Comparison of ENCODE assay signal across 9 mouse cellular contexts in genomic region chr4:41522788-41523187, GRCm38 (mm10). TPM values are rescaled to one million over a fixed set of nuclear protein-coding genes. Genes with fewer than 3 reads are reported as not detected.
DNase-seq lines count a peak whose midpoint lies in the region; ATAC-seq and TF ChIP-seq lines count a peak whose summit lies in the region.
"Had no signal": no experiment of that assay in that cellular context is flagged by ENCODE, and none has a peak within 500 bp of the region (broad histone marks: within the 10 kb centered on the region; RNA-seq: fewer than 3 reads in every experiment).

No protein-coding gene starts in this region.

- peak overlapping the region; percentile 37; the same call in 1 of the 2 replicates for H3K27ac ChIP-seq in forebrain, embryonic 12.5 days
- no peak overlapping the region for H3K27ac ChIP-seq in forebrain, embryonic 15.5 days (replicated peaks)
- H3K27ac ChIP-seq in liver, adult 2 months (replicated peaks; ENCODE audit: insufficient read depth, low read depth, low read length), result no peak overlapping the region
- H3K27ac ChIP-seq in liver, embryonic 11.5 days (ENCODE audit: low read depth, low read length), result no peak overlapping the region
- H3K27ac ChIP-seq: stomach, embryonic 15.5 days had no signal

- H3K27me3 ChIP-seq in forebrain, embryonic 12.5 days, result peaks cover 4% of the 10 kb centered on the region; the same call in 1 of the 2 replicates
- H3K27me3 ChIP-seq in forebrain, embryonic 15.5 days, result no peaks in the 10 kb centered on the region
- no peaks in the 10 kb centered on the region for H3K27me3 ChIP-seq in liver, adult 2 months (ENCODE audit: control insufficient read depth, insufficient read depth, low read length)
- no peaks in the 10 kb centered on the region for H3K27me3 ChIP-seq in liver, embryonic 11.5 days (replicated peaks; ENCODE audit: control insufficient read depth, insufficient read depth, low read length)

- no peak overlapping the region for H3K4me2 ChIP-seq in forebrain, embryonic 12.5 days
- no peak overlapping the region for H3K4me2 ChIP-seq in forebrain, embryonic 15.5 days (replicated peaks)
- H3K4me2 ChIP-seq in liver, embryonic 11.5 days, result no peak overlapping the region
- H3K4me2 ChIP-seq: stomach, embryonic 15.5 days had no signal

- TF ChIP-seq CTCF in liver, adult 2 months (IDR thresholded peaks at IDR 0.05; ENCODE audit: low read depth, low read length), result 0 out of 2 replicates have a peak, but pooled peaks have one; percentile 8

- TF ChIP-seq POLR2A in liver, adult 2 months (IDR thresholded peaks at IDR 0.05; ENCODE audit: extremely low read depth, insufficient read depth, low read length), result no peak

- ATAC-seq in forebrain, embryonic 12.5 days (ENCODE audit: low FRiP score), result no peak
- ATAC-seq in forebrain, embryonic 15.5 days (replicated peaks), result no peak
- no peak for ATAC-seq in liver, embryonic 11.5 days (replicated peaks; ENCODE audit: low FRiP score)

- H3K79me2 ChIP-seq in liver, adult 2 months (ENCODE audit: control insufficient read depth, insufficient read depth, low read length), result no peaks in the 10 kb centered on the region

- WGBS in forebrain, embryonic 12.5 days, result 42% methylated on average over 5 of the region's 5 CpGs
- 50% methylated on average over 5 of the region's 5 CpGs for WGBS in forebrain, embryonic 15.5 days
- 57% methylated on average over 5 of the region's 5 CpGs for WGBS in liver, adult 2 months
- WGBS in liver, embryonic 11.5 days, result 38% methylated on average over 5 of the region's 5 CpGs

- peak; percentile 53 for DNase-seq in liver, adult 2 months (ENCODE audit: extremely low read depth, low read depth, low spot score)
- DNase-seq in liver, embryonic 11.5 days (ENCODE audit: low spot score), result no peak
- DNase-seq in c-Kit-positive CD71-positive TER-119-negative erythroid progenitor cells, embryonic 14.5 days (ENCODE audit: low read depth), result peak; percentile 40
- peak; percentile 54 to 73 for DNase-seq in kidney, postnatal 36 days
- DNase-seq in skeletal muscle tissue, adult 2 months (ENCODE audit: low read depth, low spot score), result peak; percentile 44
- DNase-seq in ovary, adult 18-20 months (ENCODE audit: low spot score), result no peak

- H3K9me3 ChIP-seq in forebrain, embryonic 12.5 days, result no peaks in the 10 kb centered on the region
- H3K9me3 ChIP-seq in forebrain, embryonic 15.5 days, result no peaks in the 10 kb centered on the region
- no peaks in the 10 kb centered on the region for H3K9me3 ChIP-seq in liver, embryonic 11.5 days (ENCODE audit: control insufficient read depth, low read length)
- H3K9me3 ChIP-seq: stomach, embryonic 15.5 days had no signal

- no peak overlapping the region for H3K9ac ChIP-seq in forebrain, embryonic 12.5 days
- no peak overlapping the region for H3K9ac ChIP-seq in forebrain, embryonic 15.5 days (replicated peaks)
- H3K9ac ChIP-seq in liver, adult 2 months (ENCODE audit: low read depth, low read length), result no peak overlapping the region
- H3K9ac ChIP-seq in liver, embryonic 11.5 days (ENCODE audit: low read depth, low read length), result no peak overlapping the region
- H3K9ac ChIP-seq: stomach, embryonic 15.5 days had no signal

- peaks cover 31% of the 10 kb centered on the region for H3K4me1 ChIP-seq in forebrain, embryonic 12.5 days
- peaks cover 22% of the 10 kb centered on the region for H3K4me1 ChIP-seq in forebrain, embryonic 15.5 days
- peaks cover 4% of the 10 kb centered on the region; the same call in 1 of the 2 replicates for H3K4me1 ChIP-seq in liver, adult 2 months (ENCODE audit: control insufficient read depth, insufficient read depth, low read length)
- no peaks in the 10 kb centered on the region for H3K4me1 ChIP-seq in liver, embryonic 11.5 days (replicated peaks; ENCODE audit: control insufficient read depth, insufficient read depth, low read length)
- H3K4me1 ChIP-seq: stomach, embryonic 15.5 days had no signal

- no peak overlapping the region for H3K4me3 ChIP-seq in forebrain, embryonic 12.5 days (replicated peaks)
- H3K4me3 ChIP-seq in forebrain, embryonic 15.5 days, result no peak overlapping the region
- no peak overlapping the region for H3K4me3 ChIP-seq in liver, adult 2 months (ENCODE audit: insufficient read depth, low read depth, low read length)
- no peak overlapping the region for H3K4me3 ChIP-seq in liver, embryonic 11.5 days (ENCODE audit: low read depth, low read length)
- H3K4me3 ChIP-seq: stomach, embryonic 15.5 days had no signal

- H3K36me3 ChIP-seq in forebrain, embryonic 12.5 days (replicated peaks), result peaks cover 26% of the 10 kb centered on the region
- H3K36me3 ChIP-seq in forebrain, embryonic 15.5 days, result no peaks in the 10 kb centered on the region
- no peaks in the 10 kb centered on the region for H3K36me3 ChIP-seq in liver, adult 2 months (ENCODE audit: control insufficient read depth, insufficient read depth, low read length)
- no peaks in the 10 kb centered on the region for H3K36me3 ChIP-seq in liver, embryonic 11.5 days (ENCODE audit: control insufficient read depth, insufficient read depth, low read length)
- H3K36me3 ChIP-seq: stomach, embryonic 15.5 days had no signal

RNA-seq across cellular contexts. Expression of gene 1110017D15Rik, which starts 5.7 kb away (rescaled TPM):
- polyA plus RNA-seq in forebrain, embryonic 12.5 days (2016; fragmentation: Nextera tagmentation; extraction: Ambion mirVana), result 7.2 and 10.5 TPM in 2 replicates
- 9.4 and 15.7 TPM in 2 replicates for polyA plus RNA-seq in forebrain, embryonic 15.5 days (2015; fragmentation: Nextera tagmentation; extraction: Ambion mirVana)
- not detected in 2 replicates for total RNA-seq in liver, adult 2 months (2014; rRNA removed)
- 0.24 TPM in 1 of 2 replicates, not detected in the other for polyA plus RNA-seq in liver, adult 2 months (2012; rRNA removed)
- polyA plus RNA-seq in liver, embryonic 11.5 days (2014; fragmentation: Nextera tagmentation; extraction: Ambion mirVana), result 0.43 TPM in 1 of 2 replicates, not detected in the other

RNA-seq across cellular contexts. Expression of gene AI464131, which starts 19.9 kb away (rescaled TPM):
- 6.3 and 7.8 TPM in 2 replicates for polyA plus RNA-seq in forebrain, embryonic 12.5 days (2016; fragmentation: Nextera tagmentation; extraction: Ambion mirVana)
- 2.8 and 3.1 TPM in 2 replicates for polyA plus RNA-seq in forebrain, embryonic 15.5 days (2015; fragmentation: Nextera tagmentation; extraction: Ambion mirVana)
- 15.9 and 21.7 TPM in 2 replicates for total RNA-seq in liver, adult 2 months (2014; rRNA removed)
- polyA plus RNA-seq in liver, adult 2 months (2012; rRNA removed), result 27.9 and 28.9 TPM in 2 replicates
- polyA plus RNA-seq in liver, embryonic 11.5 days (2014; fragmentation: Nextera tagmentation; extraction: Ambion mirVana), result 1.5 TPM in 2 replicates

RNA-seq across cellular contexts. Expression of gene Fam219a, which starts 46.5 kb away (rescaled TPM):
- polyA plus RNA-seq in forebrain, embryonic 12.5 days (2016; fragmentation: Nextera tagmentation; extraction: Ambion mirVana), result 9.3 and 10.1 TPM in 2 replicates
- 14.3 and 14.7 TPM in 2 replicates for polyA plus RNA-seq in forebrain, embryonic 15.5 days (2015; fragmentation: Nextera tagmentation; extraction: Ambion mirVana)
- total RNA-seq in liver, adult 2 months (2014; rRNA removed), result 1.5 and 3.2 TPM in 2 replicates
- 4.8 and 6.5 TPM in 2 replicates for polyA plus RNA-seq in liver, adult 2 months (2012; rRNA removed)
- polyA plus RNA-seq in liver, embryonic 11.5 days (2014; fragmentation: Nextera tagmentation; extraction: Ambion mirVana), result 1.4 and 2.0 TPM in 2 replicates

RNA-seq across cellular contexts. Expression of gene Dnaic1, which starts 46.8 kb away (rescaled TPM):
- polyA plus RNA-seq in forebrain, embryonic 12.5 days (2016; fragmentation: Nextera tagmentation; extraction: Ambion mirVana), result 1.5 TPM in 2 replicates
- polyA plus RNA-seq in forebrain, embryonic 15.5 days (2015; fragmentation: Nextera tagmentation; extraction: Ambion mirVana), result 2.0 TPM in 2 replicates
- 0.18 and 1.2 TPM in 2 replicates for total RNA-seq in liver, adult 2 months (2014; rRNA removed)
- 0.78 and 2.3 TPM in 2 replicates for polyA plus RNA-seq in liver, adult 2 months (2012; rRNA removed)
- polyA plus RNA-seq in liver, embryonic 11.5 days (2014; fragmentation: Nextera tagmentation; extraction: Ambion mirVana), result 1.6 TPM in 2 replicates

RNA-seq across cellular contexts. Expression of gene Nudt2, which starts 57.8 kb away (rescaled TPM):
- 64.0 and 68.2 TPM in 2 replicates for polyA plus RNA-seq in forebrain, embryonic 12.5 days (2016; fragmentation: Nextera tagmentation; extraction: Ambion mirVana)
- 66.8 and 69.5 TPM in 2 replicates for polyA plus RNA-seq in forebrain, embryonic 15.5 days (2015; fragmentation: Nextera tagmentation; extraction: Ambion mirVana)
- 33.0 and 33.9 TPM in 2 replicates for total RNA-seq in liver, adult 2 months (2014; rRNA removed)
- polyA plus RNA-seq in liver, adult 2 months (2012; rRNA removed), result 18.3 and 18.6 TPM in 2 replicates
- 45.5 and 49.0 TPM in 2 replicates for polyA plus RNA-seq in liver, embryonic 11.5 days (2014; fragmentation: Nextera tagmentation; extraction: Ambion mirVana)

Comparison
In these comparisons a context has a peak if more than half of its experiments do, and no peak if none do; other contexts are left out.
1. DNase-seq: peak in liver, adult 2 months (single experiment), c-Kit-positive CD71-positive TER-119-negative erythroid progenitor cells, embryonic 14.5 days (single experiment), kidney, postnatal 36 days (2 of 2) and skeletal muscle tissue, adult 2 months (single experiment); none in liver, embryonic 11.5 days (single experiment) and ovary, adult 18-20 months (single experiment).